Mouse (Mus musculus) ES-Bruce4 (cell line): Measurements from ENCODE around the gene 4930564D02Rik.

Source experiments
- CTCF ChIP-seq: IDR thresholded peaks from one replicate; pipeline ENCODE4 v1.8.1; 2011; ENCODE audit warnings: low read depth, low read length
- POLR2A ChIP-seq: IDR thresholded peaks from one replicate; pipeline ENCODE4 v1.8.1; 2011; ENCODE audit warnings: low read length; ENCODE audit not compliant: insufficient read depth

DNA sequence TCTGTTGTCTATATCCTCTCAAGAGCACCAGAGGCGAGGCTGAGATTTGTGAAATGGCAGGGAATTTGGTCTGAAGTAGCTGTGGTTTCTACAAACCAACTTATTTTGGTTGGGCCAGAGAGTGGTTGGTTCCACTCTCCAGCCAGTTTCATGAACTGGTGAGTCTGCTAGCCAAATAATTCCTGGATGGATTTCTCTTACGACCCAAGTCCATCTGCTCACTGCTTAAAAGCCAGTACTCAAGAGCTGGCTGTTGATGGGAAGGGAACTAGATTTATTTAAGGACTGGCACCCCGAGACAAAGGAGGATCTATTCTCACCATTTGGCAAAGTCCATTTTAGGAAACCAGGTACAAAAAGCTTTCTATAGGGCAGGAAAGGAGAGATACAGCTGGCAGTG, 57.1 kb downstream of the 4930564D02Rik start:
- no peak for TF ChIP-seq POLR2A
- no peak for TF ChIP-seq CTCF
